Mouse (Mus musculus) lung, embryonic 16.5 days (tissue): ENCODE data around the gene Them5. TPM values are rescaled to one million over a fixed set of nuclear protein-coding genes. Genes with fewer than 3 reads are reported as not detected.
A peak's percentile ranks its signal among the peaks of the same experiment; 100 is the strongest.

ENCODE experiments used
- ATAC-seq: fragments of 200-750 bp; cut with Nextera tagmentation; 2 replicates; pipeline ENCODE4 v1.8.0; 2017; ENCODE audit warnings: low read depth, mild to moderate bottlenecking, moderate library complexity
- H3K27ac ChIP-seq: fragments of 300-500 bp; sonication (generic); 2 replicates; pipeline ENCODE4 v1.5.1; 2014; ENCODE audit warnings: mild to moderate bottlenecking, control low read depth, low read length
- H3K27me3 ChIP-seq: fragments of 300-500 bp; sonication (generic); 2 replicates; pipeline ENCODE4 v1.6.1; 2014; ENCODE audit warnings: low read depth, low read length, mixed read lengths; ENCODE audit not compliant: control insufficient read depth, insufficient read depth
- H3K36me3 ChIP-seq: fragments of 300-500 bp; sonication (generic); 2 replicates; pipeline ENCODE4 v1.6.1; 2014; ENCODE audit warnings: low read length; ENCODE audit not compliant: control insufficient read depth, insufficient read depth
- H3K4me1 ChIP-seq: fragments of 300-500 bp; sonication (generic); replicated peaks from 2 replicates; pipeline ENCODE4 v1.6.1; 2014; ENCODE audit warnings: low read length, mixed read lengths; ENCODE audit not compliant: control insufficient read depth, insufficient read depth
- H3K4me2 ChIP-seq: fragments of 300-500 bp; sonication (generic); 2 replicates; pipeline ENCODE4 v1.6.1; 2014; ENCODE audit warnings: low read depth, low read length, control low read depth
- H3K4me3 ChIP-seq: fragments of 300-500 bp; sonication (generic); 2 replicates; pipeline ENCODE4 v1.5.1; 2014; ENCODE audit warnings: mild to moderate bottlenecking, low read length, control low read depth
- H3K9ac ChIP-seq: fragments of 300-500 bp; sonication (generic); 2 replicates; pipeline ENCODE4 v1.6.1; 2014; ENCODE audit warnings: low read length, control low read depth
- H3K9me3 ChIP-seq: fragments of 300-500 bp; sonication (generic); 2 replicates; pipeline ENCODE4 v1.6.1; 2016; ENCODE audit warnings: low read length; ENCODE audit not compliant: control insufficient read depth
- WGBS: fragments of 180-500 bp; shearing (Covaris S2); extraction: QIAGEN DNeasy Blood & Tissue Kit; methylation state at CpG from one replicate; pipeline ENCODE4 v1.1.7; 2014; 5-methylcytosine and 5-hydroxymethylcytosine counted together
- polyA plus RNA-seq: library from polyadenylated mRNA; unstranded; fragments of >200 nt; fragmentation: Nextera tagmentation; extraction: Ambion mirVana; gene quantifications from 2 replicates; pipeline ENCODE4 v1.2.1, GENCODE M21; 2015

Them5 gene
- polyA plus RNA-seq, 1 experiment from 2014 or later = 0.40 TPM

DNA sequence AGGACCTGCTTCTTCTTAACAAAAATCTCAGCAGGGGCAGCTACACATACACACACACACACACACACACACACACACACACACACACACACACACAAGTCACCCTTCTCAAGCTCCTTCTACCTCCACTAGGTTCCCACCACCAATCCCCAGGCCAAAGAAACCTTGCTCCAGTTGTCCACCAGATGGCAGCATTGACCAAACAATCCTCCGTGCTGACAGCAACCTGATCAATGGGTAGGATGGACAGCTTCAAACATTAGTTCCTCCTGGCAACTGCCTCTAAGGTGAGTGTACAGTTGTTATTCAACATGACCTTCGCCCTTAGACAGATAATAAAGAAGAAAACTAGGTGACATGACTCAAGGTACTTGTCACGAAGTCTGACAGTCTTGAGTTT, 24.9 kb downstream of the Them5 start:
- peaks cover 26% of the 10 kb centered on the region for H3K27me3 ChIP-seq
- no peak overlapping the region for H3K4me2 ChIP-seq
- H3K36me3 ChIP-seq = no peaks in the 10 kb centered on the region
- H3K4me1 ChIP-seq = peaks cover 9% of the 10 kb centered on the region
- 13% methylated on average over 3 of the region's 3 CpGs for WGBS
- no peaks in the 10 kb centered on the region for H3K9me3 ChIP-seq
- H3K4me3 ChIP-seq = no peak overlapping the region
- H3K27ac ChIP-seq = no peak overlapping the region
- no peak overlapping the region for H3K9ac ChIP-seq
- ATAC-seq = 0 out of 2 replicates have a peak, but pooled peaks have one; percentile 22

- Histone ChIP-seq H3K9ac (no peak overlapping the region), H3K9me3 (no peaks in the 10 kb centered on the region), H3K4me2 (no peak overlapping the region), H3K36me3 (no peaks in the 10 kb centered on the region), H3K4me1 (peaks cover 10% of the 10 kb centered on the region), H3K27ac (0 out of 2 replicates have a peak overlapping the region, but pooled peaks have one; percentile 15), H3K4me3 (no peak overlapping the region), H3K27me3 (peaks cover 22% of the 10 kb centered on the region)
- 53% methylated on average over 6 of the region's 6 CpGs for WGBS
- ATAC-seq = no peak
Measured at GRCm38 (mm10) chr3:94367511-94367910, 25.6 kb downstream of the Them5 start.

GRCm38 (mm10) chr3:94368631-94369030, 26.7 kb downstream of the Them5 start:
- no peak overlapping the region for H3K9ac ChIP-seq
- peaks cover 8% of the 10 kb centered on the region for H3K4me1 ChIP-seq
- no peaks in the 10 kb centered on the region for H3K36me3 ChIP-seq
- H3K4me2 ChIP-seq = no peak overlapping the region
- H3K27me3 ChIP-seq = peaks cover 11% of the 10 kb centered on the region
- no peak overlapping the region for H3K4me3 ChIP-seq
- ATAC-seq = no peak
- H3K9me3 ChIP-seq = no peaks in the 10 kb centered on the region
- WGBS = 46% methylated on average over 6 of the region's 6 CpGs
- H3K27ac ChIP-seq = no peak overlapping the region

- Histone ChIP-seq H3K4me2 (no peak overlapping the region), H3K9me3 (no peaks in the 10 kb centered on the region), H3K4me1 (peaks cover 17% of the 10 kb centered on the region; the same call in 1 of the 2 replicates), H3K27me3 (peaks cover 3% of the 10 kb centered on the region; the same call in 1 of the 2 replicates), H3K36me3 (no peaks in the 10 kb centered on the region), H3K4me3 (no peak overlapping the region), H3K27ac (no peak overlapping the region), H3K9ac (no peak overlapping the region)
- ATAC-seq = no peak
- WGBS = 56% methylated on average over 2 of the region's 2 CpGs
Measured at GRCm38 (mm10) chr3:94369709-94370108, 27.8 kb downstream of the Them5 start.

- H3K4me3 ChIP-seq = no peak overlapping the region
- H3K27ac ChIP-seq = peak overlapping the region; percentile 91; the same call in 1 of the 2 replicates
- peak; percentile 39 for ATAC-seq
- peaks cover 17% of the 10 kb centered on the region; the same call in 1 of the 2 replicates for H3K4me1 ChIP-seq
- no peaks in the 10 kb centered on the region for H3K9me3 ChIP-seq
- H3K36me3 ChIP-seq = no peaks in the 10 kb centered on the region
- peak overlapping the region; percentile 24; the same call in 1 of the 2 replicates for H3K9ac ChIP-seq
- peak overlapping the region; percentile 40 for H3K4me2 ChIP-seq
- 2% methylated on average over 11 of the region's 11 CpGs for WGBS
- H3K27me3 ChIP-seq = no peaks in the 10 kb centered on the region
Measured at GRCm38 (mm10) chr3:94371637-94372036, 29.7 kb downstream of the Them5 start.

- Histone ChIP-seq H3K27ac (peak overlapping the region; percentile 91), H3K36me3 (no peaks in the 10 kb centered on the region), H3K9me3 (no peaks in the 10 kb centered on the region), H3K27me3 (no peaks in the 10 kb centered on the region), H3K4me3 (no peak overlapping the region), H3K4me2 (peak overlapping the region; percentile 40), H3K4me1 (peaks cover 17% of the 10 kb centered on the region; the same call in 1 of the 2 replicates), H3K9ac (no peak overlapping the region; the same call in 1 of the 2 replicates)
- 0% methylated on average over 3 of the region's 3 CpGs for WGBS
- no peak for ATAC-seq
Measured at GRCm38 (mm10) chr3:94372038-94372437, 30.1 kb downstream of the Them5 start.

DNA sequence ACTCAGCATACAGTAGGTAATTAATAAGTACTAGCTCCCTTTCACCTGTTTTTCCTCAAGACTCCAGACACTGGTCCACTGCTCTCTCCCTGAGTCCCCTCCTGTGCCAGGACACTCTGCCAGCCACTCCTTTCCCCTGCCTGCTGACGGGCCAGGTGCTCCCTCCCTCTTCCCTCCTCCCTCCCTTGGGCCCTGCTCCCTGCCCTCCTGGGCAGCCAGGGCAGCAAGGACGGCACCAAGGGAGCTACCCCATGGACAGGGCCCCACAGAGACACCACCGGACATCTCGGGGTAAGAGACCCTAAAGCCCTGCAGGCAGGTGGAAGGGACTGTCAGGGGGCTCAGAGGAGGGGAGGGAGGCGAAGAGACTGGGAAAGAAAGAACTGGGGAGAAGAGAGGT, 30.7 kb downstream of the Them5 start, which contains the start of gene Rorc:
TSS of gene Rorc (plus strand) at position 154 of the 400 bp plus-strand sequence.
- Histone ChIP-seq H3K27ac (peak within 1 kb of the TSS; percentile 91), H3K4me3 (peak within 1 kb of the TSS; percentile 47), H3K9ac (peak within 1 kb of the TSS; percentile 58), H3K4me2 (peak within 1 kb of the TSS; percentile 55), H3K27me3 (no peaks in the 10 kb centered on the region), H3K4me1 (peaks cover 17% of the 10 kb centered on the region; the same call in 1 of the 2 replicates), H3K36me3 (no peaks in the 10 kb centered on the region), H3K9me3 (no peaks in the 10 kb centered on the region)
- ATAC-seq = peak; percentile 57
- WGBS = 25% methylated on average over 5 of the region's 5 CpGs

GRCm38 (mm10) chr3:94373090-94373489, 31.2 kb downstream of the Them5 start:
- Histone ChIP-seq H3K27me3 (no peaks in the 10 kb centered on the region), H3K4me1 (peaks cover 17% of the 10 kb centered on the region; the same call in 1 of the 2 replicates), H3K9me3 (no peaks in the 10 kb centered on the region), H3K4me2 (peak overlapping the region; percentile 55), H3K9ac (peak overlapping the region; percentile 58), H3K4me3 (peak overlapping the region; percentile 47), H3K27ac (peak overlapping the region; percentile 91), H3K36me3 (no peaks in the 10 kb centered on the region)
- WGBS = 5% methylated on average over 10 of the region's 10 CpGs
- ATAC-seq = peak; percentile 82

- Histone ChIP-seq H3K9me3 (no peaks in the 10 kb centered on the region), H3K4me1 (peaks cover 17% of the 10 kb centered on the region; the same call in 1 of the 2 replicates), H3K4me3 (peak overlapping the region; percentile 47), H3K36me3 (no peaks in the 10 kb centered on the region), H3K27ac (peak overlapping the region; percentile 91), H3K9ac (peak overlapping the region; percentile 38), H3K4me2 (peak overlapping the region; percentile 55), H3K27me3 (no peaks in the 10 kb centered on the region)
- 1% methylated on average over 5 of the region's 5 CpGs for WGBS
- peak; percentile 76 for ATAC-seq
Measured at GRCm38 (mm10) chr3:94373597-94374011, 31.7 kb downstream of the Them5 start.
